Mouse (Mus musculus) forebrain, embryonic 11.5 days (tissue): ENCODE results near the gene Arl5b. TPM values are rescaled to one million over a fixed set of nuclear protein-coding genes. Genes with fewer than 3 reads are reported as not detected.

Source experiments
- ATAC-seq: fragments of 200-750 bp; cut with Nextera tagmentation; replicated peaks from 2 replicates; pipeline ENCODE4 v1.8.0; 2017; ENCODE audit warnings: moderate TSS enrichment; ENCODE audit not compliant: low FRiP score
- DNase-seq: peaks from one replicate; pipeline ENCODE4 v3.0.0-alpha.2; 2017; ENCODE audit warnings: low spot score
- H3K27ac ChIP-seq: fragments of 300-500 bp; sonication (generic); 2 replicates; pipeline ENCODE4 v1.5.1; 2014; ENCODE audit warnings: low read depth, low read length
- H3K27me3 ChIP-seq: fragments of 300-500 bp; sonication (generic); 2 replicates; pipeline ENCODE4 v1.6.1; 2014; ENCODE audit warnings: mild to moderate bottlenecking, low read length, mixed read lengths; ENCODE audit not compliant: control insufficient read depth, insufficient read depth
- H3K36me3 ChIP-seq: fragments of 300-500 bp; sonication (generic); 2 replicates; pipeline ENCODE4 v1.6.1; 2014; ENCODE audit warnings: mild to moderate bottlenecking, low read length, moderate library complexity, mixed read lengths; ENCODE audit not compliant: control insufficient read depth, insufficient read depth
- H3K4me1 ChIP-seq: fragments of 300-500 bp; sonication (generic); replicated peaks from 2 replicates; pipeline ENCODE4 v1.6.1; 2014; ENCODE audit warnings: low read length, mixed read lengths; ENCODE audit not compliant: control insufficient read depth, insufficient read depth
- H3K4me2 ChIP-seq: fragments of 300-500 bp; sonication (generic); 2 replicates; pipeline ENCODE4 v1.6.1; 2014; ENCODE audit warnings: low read depth, mild to moderate bottlenecking, low read length, moderate library complexity, mixed read lengths; ENCODE audit not compliant: severe bottlenecking
- H3K4me3 ChIP-seq: fragments of 300-500 bp; sonication (generic); 2 replicates; pipeline ENCODE4 v1.5.1; 2014; ENCODE audit warnings: low read depth, low read length
- H3K9ac ChIP-seq: fragments of 300-500 bp; sonication (generic); 2 replicates; pipeline ENCODE4 v1.6.1; 2014; ENCODE audit warnings: low read length
- H3K9me3 ChIP-seq: fragments of 300-500 bp; sonication (generic); 2 replicates; pipeline ENCODE4 v1.6.1; 2016; ENCODE audit warnings: low read length, mixed read lengths; ENCODE audit not compliant: control insufficient read depth
- WGBS: fragments of 180-500 bp; shearing (Covaris S2); extraction: QIAGEN DNeasy Blood & Tissue Kit; methylation state at CpG from one replicate; pipeline ENCODE4 v1.1.7; 2014; 5-methylcytosine and 5-hydroxymethylcytosine counted together
- polyA plus RNA-seq: library from polyadenylated mRNA; unstranded; fragments of >200 nt; fragmentation: Nextera tagmentation; extraction: Ambion mirVana; gene quantifications from 2 replicates; pipeline ENCODE4 v1.2.1, GENCODE M21; 2014

The Arl5b gene
- polyA plus RNA-seq, result 46.2 and 53.7 TPM in 2 replicates

DNA sequence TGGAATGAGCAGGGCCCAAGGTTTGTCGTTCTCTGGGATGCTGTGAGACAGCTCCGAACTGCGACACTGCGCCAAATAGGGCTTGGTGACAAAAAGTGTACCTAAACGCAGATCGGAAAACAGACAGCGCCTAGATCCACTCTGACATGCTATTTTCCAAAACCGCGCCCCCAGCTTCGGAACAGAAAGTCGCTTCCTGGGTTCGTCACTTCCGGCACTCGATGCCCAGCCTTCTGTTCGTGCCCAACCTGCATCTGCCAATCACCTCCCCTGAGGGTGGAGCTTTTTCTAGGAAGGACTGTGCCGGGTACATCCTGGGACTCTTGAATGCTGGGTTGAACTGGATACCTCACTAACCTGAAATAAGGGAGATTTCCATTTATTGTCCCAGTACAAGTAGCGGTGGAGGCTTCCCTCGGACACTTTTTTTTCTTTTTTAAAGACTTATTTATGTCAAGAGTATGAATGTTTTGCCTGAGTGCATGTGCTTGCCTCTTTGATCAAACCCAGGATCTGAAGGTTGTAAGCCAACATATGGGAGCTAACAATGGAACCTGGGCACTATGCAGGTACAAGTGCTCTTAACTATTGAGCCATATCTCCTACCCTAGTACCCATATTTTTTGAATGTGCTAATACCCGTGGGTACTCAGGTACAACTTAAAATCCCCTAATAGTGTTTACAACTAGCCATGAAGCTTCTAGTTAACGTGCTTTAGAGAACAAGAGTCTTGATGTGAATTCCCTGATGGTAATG, at the start of gene Arl5b:
Gene Arl5b (plus strand): TSS at position 279 of the 757 bp plus-strand sequence.
- H3K9me3 ChIP-seq, result no peaks in the 10 kb centered on the region
- no peaks in the 10 kb centered on the region for H3K4me1 ChIP-seq
- DNase-seq, result peak; percentile 89
- H3K9ac ChIP-seq, result peak within 1 kb of the TSS; percentile 63
- peak; percentile 97 for ATAC-seq
- H3K36me3 ChIP-seq, result no peaks in the 10 kb centered on the region
- no peaks in the 10 kb centered on the region for H3K27me3 ChIP-seq
- no peak within 1 kb of the TSS for H3K27ac ChIP-seq
- peak within 1 kb of the TSS; percentile 59 for H3K4me3 ChIP-seq
- 9% methylated on average over 20 of the region's 20 CpGs for WGBS
- H3K4me2 ChIP-seq, result peak within 1 kb of the TSS; percentile 58

GRCm38 (mm10) chr2:15007531-15007930, 41.7 kb upstream of the Arl5b start:
- Histone ChIP-seq H3K27me3 (no peaks in the 10 kb centered on the region), H3K4me2 (no peak overlapping the region), H3K9me3 (no peaks in the 10 kb centered on the region), H3K27ac (no peak overlapping the region), H3K36me3 (no peaks in the 10 kb centered on the region; the same call in 1 of the 2 replicates), H3K4me1 (no peaks in the 10 kb centered on the region), H3K9ac (no peak overlapping the region), H3K4me3 (no peak overlapping the region)
- no peak for ATAC-seq
- WGBS, result 87% methylated on average over 3 of the region's 3 CpGs
- no peak for DNase-seq

GRCm38 (mm10) chr2:15008072-15008471, 41.1 kb upstream of the Arl5b start:
- Histone ChIP-seq H3K9me3 (no peaks in the 10 kb centered on the region), H3K4me2 (no peak overlapping the region), H3K27ac (no peak overlapping the region), H3K4me3 (no peak overlapping the region), H3K9ac (no peak overlapping the region), H3K4me1 (no peaks in the 10 kb centered on the region), H3K36me3 (no peaks in the 10 kb centered on the region; the same call in 1 of the 2 replicates), H3K27me3 (no peaks in the 10 kb centered on the region)
- ATAC-seq (no peak), DNase-seq (no peak)
- WGBS, result 97% methylated on average over 1 of the region's 1 CpGs

DNA sequence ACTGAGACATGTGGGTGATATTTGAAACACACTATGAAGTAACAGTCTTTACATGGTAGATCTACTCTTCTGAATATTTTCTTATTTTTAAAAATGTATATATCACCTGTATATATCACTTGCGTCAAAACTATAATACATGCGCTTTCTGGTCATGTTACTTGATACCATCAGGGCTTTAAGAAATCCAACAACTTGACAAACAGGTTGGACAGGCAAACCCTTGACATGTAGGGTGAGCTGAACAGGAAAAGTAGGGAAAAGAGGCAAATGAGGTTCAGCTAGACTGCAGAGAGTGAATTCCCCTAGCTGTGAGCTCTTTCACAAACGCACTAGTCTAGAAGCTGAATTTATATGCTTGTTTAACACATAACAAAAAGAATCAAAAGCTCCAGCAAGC, 22.4 kb upstream of the Arl5b start:
- no peak for ATAC-seq
- no peaks in the 10 kb centered on the region for H3K36me3 ChIP-seq
- H3K4me3 ChIP-seq, result no peak overlapping the region
- no peak overlapping the region for H3K27ac ChIP-seq
- no peak overlapping the region for H3K9ac ChIP-seq
- no peak for DNase-seq
- H3K4me2 ChIP-seq, result no peak overlapping the region
- no peaks in the 10 kb centered on the region for H3K27me3 ChIP-seq
- no peaks in the 10 kb centered on the region for H3K9me3 ChIP-seq
- WGBS, result 95% methylated on average over 3 of the region's 3 CpGs
- H3K4me1 ChIP-seq, result no peaks in the 10 kb centered on the region

DNA sequence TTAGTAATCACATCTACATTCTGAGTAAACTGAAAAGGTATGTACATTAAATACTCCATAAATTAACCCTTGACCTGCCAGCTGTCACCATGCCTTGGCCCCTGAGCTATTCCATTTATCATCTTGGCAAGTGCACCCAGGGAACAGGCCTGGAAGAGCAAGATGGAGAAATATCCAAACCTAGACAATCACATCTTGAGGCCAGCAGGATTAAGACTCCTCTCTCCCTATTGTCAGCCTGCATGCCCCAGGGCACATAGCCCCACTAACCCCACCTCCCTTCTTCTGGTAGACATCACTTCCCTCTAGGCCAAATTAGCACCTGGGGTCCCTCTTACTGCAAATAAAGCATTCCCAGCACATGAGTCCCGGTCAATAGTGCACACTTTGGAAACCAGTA, 21.4 kb upstream of the Arl5b start:
- no peaks in the 10 kb centered on the region for H3K9me3 ChIP-seq
- H3K36me3 ChIP-seq, result no peaks in the 10 kb centered on the region
- no peak overlapping the region for H3K4me2 ChIP-seq
- H3K27me3 ChIP-seq, result no peaks in the 10 kb centered on the region
- no peak overlapping the region for H3K4me3 ChIP-seq
- H3K27ac ChIP-seq, result no peak overlapping the region
- DNase-seq, result no peak
- WGBS, result 86% methylated on average over 1 of the region's 1 CpGs
- no peaks in the 10 kb centered on the region for H3K4me1 ChIP-seq
- ATAC-seq, result no peak
- H3K9ac ChIP-seq, result no peak overlapping the region

- Histone ChIP-seq H3K4me1 (no peaks in the 10 kb centered on the region), H3K27ac (no peak overlapping the region), H3K4me3 (no peak overlapping the region), H3K9me3 (no peaks in the 10 kb centered on the region), H3K4me2 (no peak overlapping the region), H3K27me3 (no peaks in the 10 kb centered on the region), H3K36me3 (no peaks in the 10 kb centered on the region), H3K9ac (no peak overlapping the region)
- no peak for ATAC-seq
- 91% methylated on average over 6 of the region's 6 CpGs for WGBS
- no peak for DNase-seq
Measured at GRCm38 (mm10) chr2:15038705-15039104, 10.5 kb upstream of the Arl5b start.

DNA sequence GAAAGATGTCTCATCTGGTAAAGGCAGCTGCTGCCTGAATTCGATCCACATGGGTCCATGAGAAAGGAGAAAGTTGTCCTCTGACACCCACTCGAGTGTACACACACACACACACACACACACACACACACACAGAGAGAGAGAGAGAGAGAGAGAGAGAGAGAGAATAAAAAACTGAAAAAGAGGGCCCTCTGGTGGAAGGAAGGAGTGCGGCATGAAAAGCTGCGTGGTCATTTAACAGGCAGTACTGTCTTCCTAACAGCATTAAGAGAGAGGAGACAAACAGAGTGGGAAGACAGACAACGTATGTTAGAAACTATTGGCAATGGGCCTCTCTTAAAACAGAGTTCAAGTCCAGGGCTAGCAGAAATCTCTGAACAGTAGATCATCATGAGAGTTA, 8.9 kb upstream of the Arl5b start:
- Histone ChIP-seq H3K9me3 (no peaks in the 10 kb centered on the region), H3K4me3 (no peak overlapping the region), H3K27me3 (no peaks in the 10 kb centered on the region), H3K4me1 (no peaks in the 10 kb centered on the region), H3K9ac (no peak overlapping the region), H3K36me3 (no peaks in the 10 kb centered on the region), H3K27ac (no peak overlapping the region), H3K4me2 (no peak overlapping the region)
- DNase-seq (no peak), ATAC-seq (no peak)
- WGBS, result 53% methylated on average over 5 of the region's 5 CpGs

DNA sequence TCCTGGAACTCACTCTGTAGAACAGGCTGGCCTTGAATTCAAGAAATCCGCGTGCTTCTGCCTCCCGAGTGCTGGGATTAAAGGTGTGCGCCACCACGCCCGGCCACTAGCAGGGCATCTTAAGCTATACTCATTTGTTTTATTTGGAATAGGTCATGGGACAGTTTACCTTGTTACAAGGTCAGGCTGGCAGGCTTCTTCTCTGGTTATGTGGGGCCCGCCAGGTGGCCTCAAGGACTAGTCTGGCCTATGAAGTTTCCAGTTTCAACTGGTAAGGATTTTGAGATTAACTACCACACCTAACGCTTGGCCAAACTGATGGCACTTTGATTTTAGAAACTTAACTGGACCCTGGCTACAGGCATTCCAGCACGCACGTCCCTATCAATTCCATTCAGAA, 5.3 kb downstream of the Arl5b start:
- no peak for ATAC-seq
- H3K27me3 ChIP-seq, result no peaks in the 10 kb centered on the region
- 22% methylated on average over 10 of the region's 10 CpGs for WGBS

More for the DNA sequence above, 5.3 kb downstream of the Arl5b start:
- DNase-seq, result no peak
- H3K9me3 ChIP-seq, result no peaks in the 10 kb centered on the region
- peak overlapping the region; percentile 68 for H3K4me2 ChIP-seq
- no peaks in the 10 kb centered on the region for H3K36me3 ChIP-seq
- peak overlapping the region; percentile 67 for H3K4me3 ChIP-seq
- H3K4me1 ChIP-seq, result 0 out of 2 replicates have a peak, but pooled peaks cover 3% of the 10 kb centered on the region
- H3K9ac ChIP-seq, result peak overlapping the region; percentile 67
- H3K27ac ChIP-seq, result peak overlapping the region; percentile 73
